Mouse (Mus musculus) forebrain, embryonic 12.5 days (tissue): Measurements from ENCODE around the gene Thsd7b. TPM values are rescaled to one million over a fixed set of nuclear protein-coding genes. Genes with fewer than 3 reads are reported as not detected.
"Not testable (repeated sequence)": the region's sequence is repeated elsewhere in the genome, so short reads cannot be mapped to it uniquely, and the experiment has no call there.

Experiments
- ATAC-seq: fragments of 200-750 bp; cut with Nextera tagmentation; 2 replicates; pipeline ENCODE4 v1.8.0; 2017; ENCODE audit warnings: moderate TSS enrichment; ENCODE audit not compliant: low FRiP score
- H3K27ac ChIP-seq: fragments of 300-500 bp; sonication (generic); 2 replicates; pipeline ENCODE4 v1.5.1; 2016; ENCODE audit warnings: mild to moderate bottlenecking
- H3K27me3 ChIP-seq: fragments of 300-500 bp; sonication (generic); 2 replicates; pipeline ENCODE4 v1.6.1; 2016; ENCODE audit warnings: mild to moderate bottlenecking
- H3K36me3 ChIP-seq: fragments of 300-500 bp; sonication (generic); replicated peaks from 2 replicates; pipeline ENCODE4 v1.6.1; 2016; ENCODE audit warnings: mild to moderate bottlenecking
- H3K4me1 ChIP-seq: fragments of 300-500 bp; sonication (generic); 2 replicates; pipeline ENCODE4 v1.6.1; 2016
- H3K4me2 ChIP-seq: fragments of 300-500 bp; sonication (generic); 2 replicates; pipeline ENCODE4 v1.6.1; 2016; ENCODE audit warnings: mild to moderate bottlenecking, moderate library complexity
- H3K4me3 ChIP-seq: fragments of 300-500 bp; sonication (generic); replicated peaks from 2 replicates; pipeline ENCODE4 v1.5.1; 2016; ENCODE audit warnings: mild to moderate bottlenecking
- H3K9ac ChIP-seq: fragments of 300-500 bp; sonication (generic); 2 replicates; pipeline ENCODE4 v1.6.1; 2016; ENCODE audit warnings: mild to moderate bottlenecking
- H3K9me3 ChIP-seq: fragments of 300-500 bp; sonication (generic); 2 replicates; pipeline ENCODE4 v1.6.1; 2016
- WGBS: fragments of 180-500 bp; shearing (Covaris S2); methylation state at CpG from one replicate; pipeline ENCODE4 v1.1.7; 2016; 5-methylcytosine and 5-hydroxymethylcytosine counted together
- polyA plus RNA-seq: library from polyadenylated mRNA; unstranded; fragments of >200 nt; fragmentation: Nextera tagmentation; extraction: Ambion mirVana; gene quantifications from 2 replicates; pipeline ENCODE4 v1.2.1, GENCODE M21; 2016

Thsd7b gene
- polyA plus RNA-seq, 1 experiment from 2014 or later = 6.6 TPM

DNA sequence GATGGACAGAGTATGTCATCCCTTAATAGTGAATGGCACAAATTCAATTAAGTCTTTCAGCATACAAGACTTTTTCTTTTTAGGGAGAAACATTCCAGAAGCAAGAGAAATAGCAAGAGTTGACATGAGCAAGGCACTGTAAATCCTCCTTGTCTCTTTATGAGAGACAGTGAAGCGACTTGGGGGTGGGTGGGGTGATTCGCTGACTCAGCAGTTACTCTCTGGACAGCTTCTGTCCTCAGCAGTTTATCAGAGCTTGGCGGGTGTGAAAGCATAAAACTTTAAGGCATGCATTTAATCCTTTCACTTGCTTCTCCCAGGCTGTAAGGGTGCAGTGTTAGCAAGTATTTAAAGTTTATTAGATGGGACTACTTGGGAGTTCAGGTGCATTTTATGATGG is 812.1 kb downstream of the Thsd7b start:
- no peak overlapping the region for H3K4me2 ChIP-seq
- H3K27me3 ChIP-seq = no peaks in the 10 kb centered on the region
- H3K27ac ChIP-seq = no peak overlapping the region
- no peaks in the 10 kb centered on the region for H3K9me3 ChIP-seq
- no peak overlapping the region for H3K9ac ChIP-seq
- no peaks in the 10 kb centered on the region for H3K4me1 ChIP-seq
- WGBS = 76% methylated on average over 3 of the region's 3 CpGs
- no peaks in the 10 kb centered on the region for H3K36me3 ChIP-seq
- ATAC-seq = no peak
- H3K4me3 ChIP-seq = no peak overlapping the region

DNA sequence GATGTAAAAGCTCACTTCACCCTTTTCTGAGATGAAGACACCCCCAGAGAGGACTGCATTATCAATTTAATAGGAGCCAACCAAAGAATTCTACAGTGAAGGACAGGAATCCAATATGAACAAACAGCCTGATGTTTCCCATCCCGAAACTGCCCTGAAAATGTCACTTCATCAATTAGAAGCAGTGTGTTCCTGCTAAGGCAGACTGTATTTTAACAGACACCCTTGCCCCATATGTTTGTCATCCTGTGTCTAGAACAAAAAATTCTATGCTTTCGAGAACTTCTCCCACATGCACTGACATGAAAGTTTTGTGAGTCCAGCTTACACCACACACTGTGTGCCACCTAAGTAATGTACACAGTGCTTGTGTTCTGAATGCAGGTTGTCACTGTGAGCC is 812.8 kb downstream of the Thsd7b start:
- H3K4me2 ChIP-seq = no peak overlapping the region
- H3K9ac ChIP-seq = no peak overlapping the region
- no peak for ATAC-seq
- H3K27me3 ChIP-seq = no peaks in the 10 kb centered on the region
- H3K27ac ChIP-seq = no peak overlapping the region
- WGBS = 91% methylated on average over 2 of the region's 2 CpGs
- no peaks in the 10 kb centered on the region for H3K4me1 ChIP-seq
- no peak overlapping the region for H3K4me3 ChIP-seq
- no peaks in the 10 kb centered on the region for H3K36me3 ChIP-seq
- H3K9me3 ChIP-seq = no peaks in the 10 kb centered on the region

DNA sequence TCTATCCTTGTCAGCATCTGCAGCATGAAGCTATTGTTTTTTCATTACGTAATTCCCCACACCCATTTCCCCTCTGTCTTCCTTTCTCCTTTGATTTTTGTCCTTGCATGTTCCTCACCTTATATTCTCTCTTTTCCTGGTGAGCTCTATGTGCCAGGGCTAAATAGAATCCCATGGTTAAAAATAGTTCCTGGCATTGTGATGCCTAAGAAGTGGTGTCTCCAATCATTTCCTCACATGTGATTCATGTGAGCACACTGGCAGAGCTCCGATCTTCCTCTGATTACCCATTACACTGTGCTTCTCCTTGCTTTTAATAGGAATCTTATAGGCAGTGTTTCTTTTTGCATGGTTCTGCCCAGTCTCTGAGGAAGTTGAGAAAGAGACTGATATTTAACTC is 826.1 kb downstream of the Thsd7b start:
- 85% methylated on average over 2 of the region's 2 CpGs for WGBS
- ATAC-seq = no peak
- no peaks in the 10 kb centered on the region for H3K9me3 ChIP-seq

DNA sequence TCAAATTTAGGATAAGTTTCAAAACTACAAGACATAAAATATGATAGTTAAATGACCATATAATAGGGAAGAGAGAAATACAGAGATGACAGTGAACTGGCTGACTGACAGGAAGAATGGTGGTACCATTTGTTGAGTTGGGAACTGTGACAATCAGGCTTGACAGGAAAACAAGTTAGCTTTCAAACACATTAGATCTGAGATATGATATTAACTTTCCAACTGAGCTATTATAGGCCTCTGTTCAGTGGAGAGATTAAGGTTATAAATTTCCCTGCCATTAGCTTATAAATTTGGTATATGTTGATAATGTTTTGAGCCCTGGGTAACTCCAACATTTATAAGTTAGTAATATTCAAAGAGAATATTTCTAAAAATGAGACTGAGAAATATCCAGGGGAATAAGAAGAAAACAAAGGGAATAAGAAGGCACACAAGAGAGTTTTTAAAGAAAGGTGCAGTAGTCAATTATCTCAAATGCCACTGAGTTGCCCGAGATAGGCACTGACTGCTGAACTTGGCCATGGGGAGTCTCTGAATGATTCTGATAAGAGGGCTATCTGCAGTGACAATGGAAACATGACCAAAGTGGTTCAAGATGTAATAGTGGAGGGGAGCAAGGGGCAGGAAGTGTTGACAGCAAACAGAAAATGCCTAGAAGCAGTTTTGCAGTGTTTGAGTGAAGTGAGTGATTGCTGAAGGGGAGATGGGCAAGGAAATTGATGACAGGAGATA is 839.6 kb downstream of the Thsd7b start:
- no peak overlapping the region for H3K27ac ChIP-seq
- H3K4me2 ChIP-seq = no peak overlapping the region
- no peaks in the 10 kb centered on the region for H3K9me3 ChIP-seq
- no peak for ATAC-seq
- H3K27me3 ChIP-seq = no peaks in the 10 kb centered on the region
- no peak overlapping the region for H3K4me3 ChIP-seq
- H3K9ac ChIP-seq = no peak overlapping the region
- H3K36me3 ChIP-seq = no peaks in the 10 kb centered on the region
- no peaks in the 10 kb centered on the region for H3K4me1 ChIP-seq
- WGBS = 71% methylated on average over 1 of the region's 1 CpGs

More for the DNA sequence above, 826.1 kb downstream of the Thsd7b start:
- Histone ChIP-seq H3K27ac (no peak overlapping the region), H3K9ac (no peak overlapping the region), H3K4me1 (no peaks in the 10 kb centered on the region), H3K4me3 (no peak overlapping the region), H3K27me3 (no peaks in the 10 kb centered on the region), H3K4me2 (no peak overlapping the region), H3K36me3 (no peaks in the 10 kb centered on the region)

DNA sequence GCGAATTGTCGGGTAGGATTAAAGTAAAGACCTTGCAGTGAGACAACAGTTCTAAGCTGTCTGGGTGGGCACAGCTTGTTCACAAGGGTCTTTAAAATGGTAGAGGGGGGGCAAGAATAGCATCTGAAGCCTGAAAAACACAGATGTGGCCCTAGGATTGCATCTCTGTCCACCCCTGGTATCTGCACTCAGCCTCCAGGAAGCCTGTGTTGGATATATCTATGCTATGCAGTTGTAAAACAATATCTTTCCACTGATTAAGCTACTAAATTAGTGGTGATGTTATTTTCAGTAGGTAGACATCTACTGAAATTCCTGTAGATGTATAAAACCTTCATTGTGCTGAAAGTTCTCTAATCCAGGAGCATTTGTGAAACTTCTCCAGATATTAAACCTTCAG is 840.4 kb downstream of the Thsd7b start:
- H3K27ac ChIP-seq = no peak overlapping the region
- H3K27me3 ChIP-seq = no peaks in the 10 kb centered on the region
- H3K4me2 ChIP-seq = no peak overlapping the region
- 91% methylated on average over 2 of the region's 2 CpGs for WGBS
- no peaks in the 10 kb centered on the region for H3K36me3 ChIP-seq
- ATAC-seq = no peak
- no peak overlapping the region for H3K4me3 ChIP-seq
- no peaks in the 10 kb centered on the region for H3K4me1 ChIP-seq
- no peaks in the 10 kb centered on the region for H3K9me3 ChIP-seq
- H3K9ac ChIP-seq = no peak overlapping the region

DNA sequence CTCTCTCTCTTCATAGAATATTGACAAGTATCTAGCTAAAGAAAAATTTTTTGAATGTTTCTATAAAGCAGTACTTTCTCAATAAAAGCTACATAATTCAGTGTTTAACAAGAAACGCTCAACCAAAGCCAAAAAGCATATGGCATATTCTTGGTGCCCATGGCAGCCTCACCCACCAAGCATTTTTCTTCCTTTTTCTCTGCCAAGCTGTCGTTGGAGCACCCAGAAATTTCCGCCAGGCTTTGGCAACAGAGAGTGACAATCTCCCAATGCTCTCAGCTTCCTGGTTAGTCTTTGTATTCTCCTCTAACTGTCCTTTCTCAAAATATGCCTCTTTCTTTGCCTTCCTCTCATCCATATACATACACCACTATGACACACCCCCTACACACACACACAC is 857.8 kb downstream of the Thsd7b start:
- WGBS = 88% methylated on average over 3 of the region's 3 CpGs
- no peak for ATAC-seq
- H3K4me3 ChIP-seq = no peak overlapping the region
- no peak overlapping the region for H3K9ac ChIP-seq
- H3K36me3 ChIP-seq = no peaks in the 10 kb centered on the region
- H3K4me2 ChIP-seq = no peak overlapping the region
- no peaks in the 10 kb centered on the region for H3K27me3 ChIP-seq
- H3K4me1 ChIP-seq = no peaks in the 10 kb centered on the region
- H3K27ac ChIP-seq = no peak overlapping the region
- H3K9me3 ChIP-seq = no peaks in the 10 kb centered on the region

DNA sequence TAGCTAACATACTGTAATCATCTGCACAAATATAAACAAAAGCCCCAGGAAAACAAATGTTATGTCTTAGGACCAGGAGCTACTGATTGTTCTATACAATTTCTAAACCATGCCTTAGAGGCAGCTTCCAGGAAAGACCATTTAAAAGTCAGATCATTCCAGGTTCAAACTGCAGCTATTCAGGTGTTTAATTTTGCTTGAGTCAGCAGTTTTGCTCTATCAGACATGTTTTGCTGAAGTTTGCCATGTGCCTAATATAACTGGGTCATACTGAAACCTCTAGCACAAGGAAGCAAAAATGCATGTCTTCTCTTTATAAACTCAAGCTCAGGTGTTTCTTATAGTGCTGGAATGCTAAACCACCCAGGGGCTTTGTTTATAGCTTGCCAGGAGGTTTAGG is 893.1 kb downstream of the Thsd7b start:
- Histone ChIP-seq H3K27me3 (no peaks in the 10 kb centered on the region), H3K9me3 (no peaks in the 10 kb centered on the region), H3K36me3 (no peaks in the 10 kb centered on the region), H3K4me1 (no peaks in the 10 kb centered on the region; the same call in 1 of the 2 replicates), H3K27ac (no peak overlapping the region), H3K4me3 (no peak overlapping the region), H3K9ac (no peak overlapping the region), H3K4me2 (no peak overlapping the region)
- ATAC-seq = no peak

DNA sequence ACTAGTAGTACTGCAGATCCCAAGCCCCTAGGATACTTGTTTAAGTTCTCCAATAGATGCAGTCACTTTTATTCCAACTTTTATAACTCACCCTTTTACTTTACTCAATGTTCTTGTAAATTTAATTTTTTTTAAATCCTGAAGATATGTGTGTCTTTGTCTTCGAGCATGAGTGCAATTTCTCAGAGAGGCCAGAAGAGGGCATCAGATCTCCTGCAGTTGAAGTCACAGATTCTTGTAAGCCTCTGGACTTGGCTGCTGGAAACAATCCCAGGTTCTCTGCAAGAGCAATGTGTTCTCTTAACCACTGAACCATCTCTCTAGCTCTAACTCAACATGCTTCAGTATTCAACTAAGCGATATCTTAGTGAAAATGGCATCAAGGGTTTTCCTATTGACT is 894.2 kb downstream of the Thsd7b start:
- Histone ChIP-seq H3K4me3 (no peak overlapping the region), H3K4me1 (no peaks in the 10 kb centered on the region; the same call in 1 of the 2 replicates), H3K36me3 (no peaks in the 10 kb centered on the region), H3K27me3 (no peaks in the 10 kb centered on the region), H3K9ac (no peak overlapping the region), H3K9me3 (no peaks in the 10 kb centered on the region), H3K4me2 (no peak overlapping the region), H3K27ac (no peak overlapping the region)
- WGBS = 61% methylated on average over 2 of the region's 2 CpGs
- ATAC-seq = no peak

DNA sequence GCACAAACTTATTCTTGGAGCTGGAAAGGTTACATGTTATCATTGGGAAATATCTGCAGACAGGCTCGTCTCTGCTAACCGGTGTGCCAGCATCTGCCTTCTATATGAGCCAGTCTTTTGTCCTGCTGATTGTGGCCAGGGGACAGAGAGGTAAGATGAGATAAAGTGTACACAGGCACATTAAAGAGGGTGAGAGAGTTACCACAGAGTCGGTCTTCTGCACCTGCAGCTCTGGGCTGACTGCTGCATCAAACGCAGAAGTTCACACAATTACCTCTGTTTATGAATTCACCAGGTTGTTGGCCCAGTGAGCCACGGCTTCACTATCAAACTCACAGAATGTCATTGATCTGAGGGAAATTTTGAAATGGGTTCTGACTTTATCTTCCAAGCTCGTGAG is 896.8 kb downstream of the Thsd7b start:
- WGBS = 75% methylated on average over 6 of the region's 6 CpGs
- H3K4me3 ChIP-seq = no peak overlapping the region
- no peaks in the 10 kb centered on the region for H3K36me3 ChIP-seq
- no peak overlapping the region for H3K27ac ChIP-seq
- no peaks in the 10 kb centered on the region for H3K27me3 ChIP-seq
- no peak overlapping the region for H3K9ac ChIP-seq
- no peaks in the 10 kb centered on the region; the same call in 1 of the 2 replicates for H3K4me1 ChIP-seq
- no peaks in the 10 kb centered on the region for H3K9me3 ChIP-seq
- H3K4me2 ChIP-seq = no peak overlapping the region
- no peak; the same call in 1 of the 2 replicates for ATAC-seq

DNA sequence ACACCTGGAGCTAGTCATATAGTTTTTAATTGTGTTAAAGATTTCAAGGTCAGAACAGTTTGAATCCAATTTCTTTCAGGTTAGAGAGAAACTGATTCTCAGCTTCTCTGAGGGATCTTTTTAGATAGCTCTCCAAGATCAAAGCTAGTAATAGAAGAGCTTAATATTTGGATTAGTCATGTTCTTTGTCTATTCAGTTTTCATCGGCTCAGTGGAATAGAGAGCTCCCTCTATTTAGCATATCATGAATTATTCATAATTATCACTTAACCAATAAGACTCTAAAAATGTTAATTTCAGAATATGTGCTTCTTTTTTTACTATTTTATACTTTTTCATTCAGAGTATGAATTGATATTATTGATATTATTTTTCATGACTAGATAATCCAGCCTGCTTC is 897.2 kb downstream of the Thsd7b start:
- no peak; the same call in 1 of the 2 replicates for ATAC-seq
- Histone ChIP-seq H3K4me1 (no peaks in the 10 kb centered on the region; the same call in 1 of the 2 replicates), H3K9me3 (no peaks in the 10 kb centered on the region), H3K27ac (no peak overlapping the region), H3K27me3 (no peaks in the 10 kb centered on the region), H3K4me3 (no peak overlapping the region), H3K9ac (no peak overlapping the region), H3K4me2 (no peak overlapping the region), H3K36me3 (no peaks in the 10 kb centered on the region)
- 30% methylated on average over 1 of the region's 1 CpGs for WGBS

DNA sequence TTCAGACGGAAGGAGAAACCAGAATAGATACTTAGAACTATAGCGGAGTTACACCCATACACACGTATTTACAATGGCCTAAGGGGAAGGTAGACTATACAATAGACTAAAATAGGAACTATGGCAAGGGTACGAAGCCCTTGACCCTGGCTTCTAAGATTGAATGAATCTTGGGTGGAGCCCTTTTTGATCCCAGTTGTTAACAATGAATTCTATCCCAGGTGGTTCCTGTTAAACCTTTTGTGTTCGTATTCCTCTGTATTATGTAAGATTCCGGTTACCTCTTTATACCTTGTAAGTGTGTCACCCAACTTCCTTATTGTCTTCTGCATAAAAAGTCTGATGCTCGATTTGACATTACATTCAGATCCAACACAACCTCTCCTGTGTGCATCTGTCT is 913.7 kb downstream of the Thsd7b start:
- H3K4me2 ChIP-seq, H3K36me3 ChIP-seq, ATAC-seq, H3K9ac ChIP-seq, H3K4me3 ChIP-seq, H3K9me3 ChIP-seq, H3K4me1 ChIP-seq, H3K27me3 ChIP-seq, H3K27ac ChIP-seq: not testable (repeated sequence)
- 92% methylated on average over 7 of the region's 7 CpGs for WGBS

DNA sequence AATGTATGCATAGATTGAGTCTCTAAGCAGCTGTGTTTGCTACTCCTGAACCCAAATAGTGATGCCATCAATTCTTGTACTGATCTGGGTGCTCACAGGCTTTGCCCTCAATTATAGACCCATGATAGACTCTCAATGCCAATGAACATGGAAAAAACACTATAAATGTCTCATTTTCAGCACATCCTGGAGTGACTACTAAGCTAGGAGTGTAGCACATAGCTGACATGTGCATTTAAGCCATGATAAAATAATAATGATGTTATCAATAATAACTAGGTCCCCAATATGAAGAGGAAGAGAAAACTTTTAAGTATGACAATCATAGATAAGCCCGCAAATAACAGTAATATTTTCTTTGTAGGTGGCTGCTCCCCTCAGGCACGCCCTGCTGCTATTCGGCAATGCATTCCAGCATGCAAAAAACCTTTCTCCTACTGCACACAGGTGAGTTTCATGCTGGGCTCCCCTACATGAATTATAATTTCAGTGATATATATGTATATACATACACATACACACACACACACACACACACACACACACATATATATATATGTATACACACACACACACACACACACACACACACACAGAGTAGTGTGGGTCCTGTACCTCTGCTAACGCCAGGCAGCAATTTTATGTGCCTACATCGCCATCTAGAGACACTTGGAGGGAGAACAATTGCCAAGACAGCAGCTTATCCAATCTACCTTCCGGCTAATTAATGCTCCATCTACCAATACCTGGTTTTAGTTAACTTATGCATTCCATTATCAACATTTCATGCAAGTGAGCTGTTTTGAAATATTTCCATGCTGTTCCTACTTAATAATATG is 919.3 kb downstream of the Thsd7b start:
- Histone ChIP-seq H3K36me3 (no peaks in the 10 kb centered on the region), H3K4me1 (no peaks in the 10 kb centered on the region), H3K9me3 (no peaks in the 10 kb centered on the region), H3K4me3 (no peak overlapping the region), H3K9ac (no peak overlapping the region), H3K27ac (no peak overlapping the region), H3K4me2 (no peak overlapping the region), H3K27me3 (no peaks in the 10 kb centered on the region)
- peak; percentile 82 for ATAC-seq
- 51% methylated on average over 6 of the region's 6 CpGs for WGBS

DNA sequence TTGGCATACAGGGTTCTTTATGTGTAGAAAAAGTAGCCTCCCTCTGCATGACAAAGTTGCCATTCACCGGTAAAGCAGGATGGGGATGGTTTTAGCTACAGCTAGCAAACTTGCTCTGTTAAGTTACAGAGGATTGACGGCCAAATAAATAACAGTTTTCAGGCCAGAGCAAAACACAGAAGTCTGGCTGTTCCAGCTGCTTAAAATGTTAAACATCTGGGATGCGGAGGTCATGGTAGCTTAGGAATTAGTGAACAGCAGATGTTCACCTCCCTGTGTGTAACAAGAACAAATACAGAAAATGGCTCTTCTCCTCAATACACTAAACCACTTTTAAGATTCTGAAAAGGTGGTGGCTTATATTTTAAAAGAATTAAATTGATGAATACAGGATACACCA is 944.3 kb downstream of the Thsd7b start:
- ATAC-seq = no peak
- Histone ChIP-seq H3K4me2 (no peak overlapping the region), H3K27ac (no peak overlapping the region), H3K4me1 (no peaks in the 10 kb centered on the region), H3K27me3 (no peaks in the 10 kb centered on the region), H3K36me3 (no peaks in the 10 kb centered on the region), H3K9me3 (no peaks in the 10 kb centered on the region), H3K9ac (no peak overlapping the region), H3K4me3 (no peak overlapping the region)
- 80% methylated on average over 3 of the region's 3 CpGs for WGBS
